Mouse (Mus musculus) 3134 (cell line): ENCODE results near the gene Cog5.

ENCODE experiments used
- DNase-seq: peaks from one replicate; pipeline ENCODE4 v3.0.0-alpha.2; 2011; ENCODE audit warnings: low spot score; ENCODE audit not compliant: insufficient read length; ENCODE audit errors: extremely low read depth

Gene Cog5

DNA sequence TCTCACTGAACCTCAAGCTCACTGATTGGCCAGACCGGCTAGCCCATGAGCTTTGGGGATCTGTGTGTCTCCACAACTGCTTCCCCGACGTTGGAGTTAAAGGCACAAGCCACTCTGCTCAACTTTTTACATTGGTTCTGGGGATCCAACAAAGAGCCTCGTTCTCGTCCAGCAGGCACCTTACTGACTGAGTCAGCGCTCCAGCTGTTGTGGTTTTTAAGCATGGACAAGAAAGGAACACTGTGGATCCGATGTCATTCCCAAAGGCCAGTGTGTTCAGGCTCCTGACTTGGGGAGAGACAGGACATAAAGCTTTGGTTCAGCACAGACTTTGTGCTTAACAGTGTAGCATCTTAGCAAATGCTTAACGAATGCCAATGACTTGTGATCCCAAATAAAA, 316.9 kb downstream of the Cog5 start:
- DNase-seq: no peak

DNA sequence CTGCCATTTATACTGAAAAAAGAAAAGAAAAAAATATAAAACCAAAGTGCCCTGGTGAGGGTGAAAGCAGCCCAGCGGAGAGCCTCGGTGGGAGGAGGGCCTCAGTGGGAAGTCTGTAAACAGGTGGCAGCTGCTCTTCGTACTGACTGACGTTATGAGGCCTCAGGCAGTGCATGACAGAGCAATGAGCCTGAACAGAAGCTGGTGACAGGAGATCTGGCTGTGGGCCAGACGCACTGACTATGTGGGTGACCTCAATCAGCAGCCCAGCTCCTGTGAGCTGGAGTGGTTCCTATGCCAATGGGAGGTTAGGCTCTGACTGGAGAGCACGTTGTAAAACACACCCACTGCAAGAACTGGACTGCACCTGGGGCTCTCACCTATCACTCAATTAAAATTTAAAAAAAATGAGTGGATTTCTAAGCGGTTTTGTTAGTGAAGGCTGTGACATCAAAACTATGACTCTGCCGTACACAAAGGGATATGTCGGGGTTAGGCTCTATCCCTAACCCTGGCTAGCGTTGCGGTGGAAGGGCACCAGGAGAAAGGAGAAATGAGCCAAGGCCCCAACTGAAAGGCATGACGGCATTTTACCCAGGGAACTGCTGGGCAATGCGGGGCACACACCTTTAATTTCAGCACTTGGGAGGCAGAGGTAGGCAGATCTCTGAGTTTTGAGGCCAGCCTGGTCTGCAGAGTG, 319.0 kb downstream of the Cog5 start:
- peak; percentile 58 for DNase-seq

GRCm38 (mm10) chr12:31976544-31976943, 321.9 kb downstream of the Cog5 start:
- no peak for DNase-seq

DNA sequence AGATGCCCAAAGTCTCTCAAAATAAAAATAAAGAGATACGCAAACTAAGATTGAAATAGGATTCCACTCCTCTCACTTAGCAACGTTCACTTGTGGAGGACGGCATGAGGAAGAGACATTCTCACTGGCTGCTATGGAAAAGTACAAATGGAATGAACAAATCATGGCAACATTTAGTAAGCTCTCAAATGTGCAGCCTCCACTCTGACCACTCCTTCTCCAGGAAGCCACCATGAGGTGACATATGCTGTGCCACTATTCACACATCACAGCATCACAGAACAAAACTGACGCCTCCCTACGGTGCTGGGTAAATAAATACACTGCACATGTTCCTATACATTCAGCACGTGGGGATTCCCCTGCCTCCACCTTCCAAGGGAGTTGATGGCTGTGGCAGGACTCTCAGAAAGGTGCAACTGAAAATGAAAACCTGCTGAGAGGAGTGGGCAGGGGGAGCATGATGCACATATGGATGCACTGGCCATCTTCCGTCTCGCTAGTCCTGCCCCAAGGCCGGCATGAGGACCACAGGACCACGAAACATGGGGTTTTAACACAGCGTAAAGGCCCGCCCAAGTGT, 323.0 kb downstream of the Cog5 start:
- no peak for DNase-seq

GRCm38 (mm10) chr12:31983238-31983637, 328.6 kb downstream of the Cog5 start:
- DNase-seq: no peak

- no peak for DNase-seq
These were observed 329.1 kb downstream of the Cog5 start for GRCm38 (mm10) chr12:31983769-31984168.

DNA sequence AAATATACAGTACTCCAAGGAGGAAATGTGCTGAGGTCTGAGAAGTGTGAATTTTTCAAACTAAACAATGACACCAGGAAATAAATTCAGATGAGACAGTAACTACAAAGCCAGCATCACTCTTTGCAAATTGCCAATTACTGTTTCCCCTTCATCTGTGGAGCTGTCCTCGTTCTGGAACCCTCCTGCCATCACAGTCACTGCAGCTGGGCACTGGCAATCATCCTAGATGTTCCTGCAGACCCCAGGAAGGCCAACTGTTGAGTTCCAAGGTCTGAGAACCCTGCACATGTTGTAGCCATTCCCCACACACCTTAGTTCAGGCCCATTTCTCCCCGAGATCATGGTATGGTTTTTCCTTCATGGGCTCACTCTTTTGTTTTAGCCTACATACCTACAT, 329.5 kb downstream of the Cog5 start:
- no peak for DNase-seq

GRCm38 (mm10) chr12:31984664-31985063, 330.0 kb downstream of the Cog5 start:
- no peak for DNase-seq

DNA sequence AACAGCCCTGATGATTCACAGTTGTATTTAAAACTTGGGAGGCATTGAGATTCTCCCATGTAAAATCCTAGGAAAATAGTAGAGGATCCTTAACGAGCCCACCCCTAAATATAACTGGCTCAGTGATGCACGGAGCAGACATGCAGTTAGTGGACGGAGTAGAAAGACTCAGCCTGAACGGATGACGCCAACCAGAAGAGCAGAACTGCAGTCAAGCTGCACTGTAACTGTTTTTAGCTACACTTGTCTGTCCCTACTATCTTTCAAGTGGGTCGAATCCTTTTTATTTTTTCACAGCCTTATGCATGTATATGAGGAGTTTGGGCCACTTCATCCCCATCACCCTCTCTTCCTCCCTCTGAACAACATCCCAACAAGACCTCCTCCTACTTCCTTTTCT, 331.1 kb downstream of the Cog5 start:
- DNase-seq: no peak

- DNase-seq: no peak
These were observed 331.8 kb downstream of the Cog5 start for GRCm38 (mm10) chr12:31986463-31986862.
